Mouse (Mus musculus) liver, embryonic 11.5 days (tissue): ENCODE measurements around the gene Bnipl. TPM values are rescaled to one million over a fixed set of nuclear protein-coding genes. Genes with fewer than 3 reads are reported as not detected.
"Not testable (repeated sequence)": the region's sequence is repeated elsewhere in the genome, so short reads cannot be mapped to it uniquely, and the experiment has no call there.

ENCODE experiments used
- ATAC-seq: fragments of 200-750 bp; cut with Nextera tagmentation; replicated peaks from 2 replicates; pipeline ENCODE4 v1.8.0; 2017; ENCODE audit warnings: moderate number of reproducible peaks, mild to moderate bottlenecking, moderate TSS enrichment, moderate library complexity; ENCODE audit not compliant: low FRiP score
- DNase-seq: peaks from one replicate; pipeline ENCODE4 v3.0.0-alpha.2; 2017; ENCODE audit warnings: low spot score
- H3K27ac ChIP-seq: fragments of 300-500 bp; sonication (generic); 2 replicates; pipeline ENCODE4 v1.5.1; 2014; ENCODE audit warnings: mild to moderate bottlenecking, low read depth, low read length, control low read depth
- H3K27me3 ChIP-seq: fragments of 300-500 bp; sonication (generic); replicated peaks from 2 replicates; pipeline ENCODE4 v1.6.1; 2014; ENCODE audit warnings: low read length, mixed read lengths; ENCODE audit not compliant: control insufficient read depth, insufficient read depth
- H3K36me3 ChIP-seq: fragments of 300-500 bp; sonication (generic); 2 replicates; pipeline ENCODE4 v1.6.1; 2014; ENCODE audit warnings: mild to moderate bottlenecking, low read length, moderate library complexity, mixed read lengths; ENCODE audit not compliant: control insufficient read depth, insufficient read depth
- H3K4me1 ChIP-seq: fragments of 300-500 bp; sonication (generic); replicated peaks from 2 replicates; pipeline ENCODE4 v1.6.1; 2014; ENCODE audit warnings: low read length, mixed read lengths; ENCODE audit not compliant: control insufficient read depth, insufficient read depth
- H3K4me2 ChIP-seq: fragments of 300-500 bp; sonication (generic); 2 replicates; pipeline ENCODE4 v1.6.1; 2014; ENCODE audit warnings: mild to moderate bottlenecking, control low read depth, moderate library complexity
- H3K4me3 ChIP-seq: fragments of 300-500 bp; sonication (generic); 2 replicates; pipeline ENCODE4 v1.5.1; 2014; ENCODE audit warnings: low read depth, low read length, control low read depth
- H3K9ac ChIP-seq: fragments of 300-500 bp; sonication (generic); 2 replicates; pipeline ENCODE4 v1.6.1; 2014; ENCODE audit warnings: low read depth, low read length, control low read depth
- H3K9me3 ChIP-seq: fragments of 300-500 bp; sonication (generic); 2 replicates; pipeline ENCODE4 v1.6.1; 2016; ENCODE audit warnings: low read length, inconsistent platforms, mixed read lengths; ENCODE audit not compliant: control insufficient read depth
- WGBS: fragments of 180-500 bp; shearing (Covaris S2); extraction: QIAGEN DNeasy Blood & Tissue Kit; methylation state at CpG from one replicate; pipeline ENCODE4 v1.1.7; 2014; 5-methylcytosine and 5-hydroxymethylcytosine counted together
- polyA plus RNA-seq: library from polyadenylated mRNA; unstranded; fragments of >200 nt; fragmentation: Nextera tagmentation; extraction: Ambion mirVana; gene quantifications from 2 replicates; pipeline ENCODE4 v1.2.1, GENCODE M21; 2014

Gene Bnipl
- polyA plus RNA-seq, 1 experiment from 2014 or later: 0.08 TPM

DNA sequence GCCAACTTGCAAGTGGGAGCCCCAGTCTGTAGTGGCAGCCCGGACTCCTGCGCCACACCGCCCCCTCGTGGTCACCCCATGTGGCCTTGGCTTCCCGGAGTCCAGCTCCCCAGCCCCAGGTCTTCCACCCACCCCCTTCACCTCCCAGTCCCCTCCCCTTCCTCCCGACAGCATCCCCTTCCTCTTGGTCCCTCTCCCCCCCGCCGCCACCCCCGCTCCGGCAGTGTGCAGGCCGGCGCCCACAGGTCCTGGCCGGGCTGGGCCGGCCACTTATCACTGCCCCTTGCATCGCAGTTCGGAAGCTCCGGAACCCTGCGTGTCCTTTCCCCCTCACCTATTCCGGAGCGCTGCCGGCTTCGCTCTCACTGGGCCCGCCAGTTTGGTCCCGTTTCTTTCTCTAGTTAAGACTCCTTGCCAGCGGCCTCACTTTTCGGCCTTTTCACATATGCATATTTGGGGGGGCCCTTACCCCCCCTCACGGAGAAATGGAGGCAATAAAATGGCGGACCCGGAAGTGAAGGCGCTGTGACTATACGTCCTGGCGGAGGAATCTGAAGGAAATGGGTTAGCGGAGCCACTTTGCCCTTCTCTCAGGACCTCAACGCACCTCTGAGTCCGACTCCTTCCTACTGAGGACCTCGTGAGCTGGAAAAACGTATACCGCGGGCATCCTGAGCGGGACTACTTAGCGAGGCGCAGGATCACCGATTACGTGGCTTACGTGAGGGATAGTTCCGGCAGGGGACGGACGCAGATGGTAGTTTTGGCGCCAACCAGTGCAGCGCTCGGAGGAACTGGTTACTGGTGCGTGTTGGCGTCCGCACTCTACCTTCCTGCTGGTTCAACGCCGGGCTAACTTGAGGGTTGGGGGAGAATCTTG, 33.5 kb downstream of the Bnipl start, which contains the start of gene Gabpb2:
Gene Gabpb2 (minus strand): TSS at position 662 of the 880 bp plus-strand sequence.
- peak within 1 kb of the TSS; percentile 96 for H3K27ac ChIP-seq
- ATAC-seq (peak; percentile 86), DNase-seq (peak; percentile 96)
- peaks cover 15% of the 10 kb centered on the region for H3K36me3 ChIP-seq
- no peaks in the 10 kb centered on the region for H3K27me3 ChIP-seq
- peaks cover 6% of the 10 kb centered on the region for H3K4me1 ChIP-seq
- H3K4me3 ChIP-seq: peak within 1 kb of the TSS; percentile 77
- H3K9me3 ChIP-seq: no peaks in the 10 kb centered on the region
- WGBS: under 1% methylated on average over 56 of the region's 56 CpGs
- H3K4me2 ChIP-seq: peak within 1 kb of the TSS; percentile 73
- H3K9ac ChIP-seq: peak within 1 kb of the TSS; percentile 94

DNA sequence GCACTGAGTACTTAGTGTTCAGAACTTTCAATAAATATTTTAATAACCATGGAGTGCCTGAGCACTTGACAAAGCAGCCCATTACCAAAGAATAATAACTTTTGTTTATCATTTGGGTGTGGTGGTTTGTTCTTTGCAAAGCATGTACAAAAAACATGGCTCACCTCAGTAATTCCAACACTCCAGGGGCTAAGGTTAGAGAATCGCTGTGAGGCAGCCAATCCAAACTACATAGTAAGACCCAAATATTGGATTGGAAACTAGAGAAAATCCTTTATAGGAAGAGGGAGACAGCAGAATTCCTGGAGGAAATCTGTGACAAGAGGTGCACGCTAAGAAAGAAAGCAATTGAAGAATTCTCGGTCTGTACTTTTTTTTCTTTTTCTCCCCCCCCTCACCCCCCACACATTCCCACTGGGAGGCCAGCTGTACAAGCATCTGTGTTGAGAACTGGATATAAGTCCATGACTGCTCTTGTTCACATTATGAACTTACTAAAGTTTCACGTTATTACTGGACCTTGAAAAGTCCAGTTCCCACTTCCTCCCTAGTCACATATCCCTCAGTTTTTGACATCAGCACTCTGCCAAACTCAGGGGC, 34.2 kb downstream of the Bnipl start:
- Histone ChIP-seq H3K27ac (peak overlapping the region; percentile 96), H3K9ac (peak overlapping the region; percentile 94), H3K36me3 (peaks cover 15% of the 10 kb centered on the region), H3K27me3 (no peaks in the 10 kb centered on the region), H3K4me2 (peak overlapping the region; percentile 73), H3K4me1 (peaks cover 6% of the 10 kb centered on the region), H3K9me3 (no peaks in the 10 kb centered on the region), H3K4me3 (peak overlapping the region; percentile 77)
- ATAC-seq (no peak; the same call in 1 of the 2 replicates), DNase-seq (no peak)
- WGBS: 26% methylated on average over 4 of the region's 4 CpGs

DNA sequence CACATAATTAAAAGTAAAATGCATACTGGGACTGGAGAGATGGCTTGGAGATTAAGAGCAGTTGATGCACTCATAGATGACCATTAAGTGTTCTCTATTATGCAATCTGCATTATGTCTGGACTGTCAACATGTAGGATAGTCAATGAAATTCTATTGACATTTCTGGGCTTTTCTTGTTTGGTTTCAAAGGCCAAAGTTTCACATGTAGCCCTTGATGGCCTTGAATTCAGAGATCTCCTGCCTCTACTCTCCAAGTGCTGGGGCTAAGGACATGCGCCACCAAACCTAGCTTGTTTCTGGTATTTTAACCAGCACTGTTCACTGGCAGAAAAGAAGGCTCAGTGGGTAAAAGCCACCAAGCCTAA, 37.4 kb downstream of the Bnipl start:
- no peaks in the 10 kb centered on the region for H3K9me3 ChIP-seq
- no peak overlapping the region for H3K4me2 ChIP-seq
- H3K36me3 ChIP-seq: peaks cover 5% of the 10 kb centered on the region; the same call in 1 of the 2 replicates
- WGBS: 97% methylated on average over 1 of the region's 1 CpGs
- no peak overlapping the region for H3K9ac ChIP-seq
- peaks cover 6% of the 10 kb centered on the region for H3K4me1 ChIP-seq
- no peaks in the 10 kb centered on the region for H3K27me3 ChIP-seq
- no peak for DNase-seq
- peak overlapping the region; percentile 4; the same call in 1 of the 2 replicates for H3K27ac ChIP-seq
- no peak for ATAC-seq
- no peak overlapping the region for H3K4me3 ChIP-seq

DNA sequence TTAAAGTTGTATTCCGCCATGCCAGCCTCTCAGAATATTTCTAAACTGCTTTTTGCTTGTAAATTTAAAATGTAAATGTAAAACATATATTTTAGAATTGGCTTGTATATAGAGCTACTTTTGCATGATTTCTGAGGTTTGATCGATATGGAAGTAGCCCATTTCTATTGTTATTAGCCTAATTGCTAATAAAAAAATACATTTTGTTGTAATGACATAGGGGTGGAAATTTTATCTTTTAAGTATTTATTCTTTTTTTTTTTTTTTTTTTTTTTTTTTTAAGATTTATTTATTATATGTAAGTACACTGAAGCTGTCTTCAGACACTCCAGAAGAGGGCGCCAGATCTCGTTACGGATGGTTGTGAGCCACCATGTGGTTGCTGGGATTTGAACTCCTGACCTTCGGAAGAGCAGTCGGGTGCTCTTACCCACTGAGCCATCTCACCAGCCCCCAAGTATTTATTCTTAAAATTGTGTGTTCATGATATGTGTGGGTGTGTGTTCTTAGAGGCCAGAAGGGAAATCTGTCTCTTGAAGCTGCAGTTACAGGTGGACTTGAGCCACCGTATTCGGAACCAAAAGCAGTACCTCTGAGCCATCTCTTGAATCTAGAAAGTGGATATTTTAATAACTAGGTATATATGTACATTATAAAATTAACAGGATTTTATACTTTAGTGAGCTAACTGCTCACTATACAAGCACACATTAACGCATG, 37.9 kb downstream of the Bnipl start:
- not testable (repeated sequence) for H3K9ac ChIP-seq, H3K27ac ChIP-seq, H3K9me3 ChIP-seq, H3K4me3 ChIP-seq, ATAC-seq, H3K36me3 ChIP-seq, H3K27me3 ChIP-seq, H3K4me2 ChIP-seq, DNase-seq, H3K4me1 ChIP-seq
- WGBS: 92% methylated on average over 7 of the region's 10 CpGs

DNA sequence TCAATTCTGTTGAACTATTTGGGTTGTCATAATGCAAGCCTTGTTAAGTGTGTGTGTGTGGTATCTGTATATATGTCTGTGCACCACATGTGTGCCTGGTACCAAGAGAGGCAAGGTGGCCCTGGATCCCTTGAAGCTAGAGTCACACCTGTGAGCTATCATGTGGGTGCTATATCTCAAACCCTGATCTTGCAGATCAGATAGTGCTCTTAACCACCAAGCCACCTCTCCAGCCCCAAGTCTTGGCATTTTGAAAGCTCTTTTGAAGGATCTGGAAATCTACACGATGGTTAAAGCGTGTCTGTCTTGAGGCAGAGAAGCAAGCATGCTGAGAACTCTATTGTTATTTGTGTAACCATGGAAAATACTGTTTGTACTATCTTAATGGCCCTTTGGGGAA, 40.4 kb downstream of the Bnipl start:
- Histone ChIP-seq H3K4me3 (no peak overlapping the region), H3K9me3 (no peaks in the 10 kb centered on the region), H3K4me2 (no peak overlapping the region), H3K27me3 (no peaks in the 10 kb centered on the region), H3K27ac (no peak overlapping the region), H3K9ac (no peak overlapping the region), H3K4me1 (no peaks in the 10 kb centered on the region), H3K36me3 (peaks cover 16% of the 10 kb centered on the region)
- DNase-seq (no peak), ATAC-seq (no peak)
- WGBS: 93% methylated on average over 2 of the region's 2 CpGs

DNA sequence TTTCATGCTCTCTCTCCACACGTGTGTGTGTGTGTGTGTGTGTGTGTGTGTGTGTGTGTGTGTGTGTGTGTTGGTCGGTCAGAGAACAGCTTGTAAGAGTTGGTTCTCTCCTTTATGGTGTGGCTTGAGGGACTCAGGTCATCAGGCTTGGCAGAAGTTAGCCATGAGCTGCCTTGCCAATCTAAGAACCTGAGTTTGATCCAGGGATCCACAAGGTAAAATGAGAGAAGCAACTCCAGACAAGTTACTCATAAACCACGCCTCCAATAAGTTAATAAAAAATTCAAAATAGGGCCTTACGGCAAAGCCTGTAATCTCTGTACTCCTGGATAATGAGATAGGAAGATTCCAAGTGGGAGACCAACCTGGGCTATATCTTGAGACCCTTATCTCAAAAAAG, 42.7 kb downstream of the Bnipl start:
- no peak for ATAC-seq

DNA sequence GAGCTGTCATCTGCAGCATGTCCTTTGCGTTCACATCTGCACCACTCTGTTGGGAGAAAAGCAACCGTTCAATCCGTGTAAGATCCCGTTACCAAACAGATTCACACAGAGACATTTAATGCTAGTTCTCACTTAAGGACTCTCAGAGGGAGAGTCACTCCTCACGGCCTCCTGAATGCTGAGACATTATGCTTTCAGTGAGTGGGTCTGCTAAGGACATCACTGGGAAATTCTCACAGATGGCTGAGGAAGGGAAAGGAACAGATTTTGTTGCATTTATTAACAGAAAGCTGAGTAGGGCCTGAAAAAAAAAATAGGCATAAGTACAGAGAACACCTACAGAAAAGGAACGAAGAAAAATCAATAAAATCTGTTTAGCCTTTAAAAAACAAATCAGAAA, 47.1 kb downstream of the Bnipl start:
- WGBS: 88% methylated on average over 6 of the region's 6 CpGs
- Histone ChIP-seq H3K27ac (no peak overlapping the region), H3K9ac (no peak overlapping the region), H3K4me2 (no peak overlapping the region), H3K9me3 (no peaks in the 10 kb centered on the region), H3K27me3 (no peaks in the 10 kb centered on the region), H3K36me3 (peaks cover 50% of the 10 kb centered on the region), H3K4me3 (no peak overlapping the region), H3K4me1 (no peaks in the 10 kb centered on the region)
- ATAC-seq (no peak), DNase-seq (no peak)

More for the DNA sequence above, 42.7 kb downstream of the Bnipl start:
- no peak for DNase-seq
- H3K4me2 ChIP-seq: no peak overlapping the region
- WGBS: 96% methylated on average over 4 of the region's 4 CpGs
- no peak overlapping the region for H3K4me3 ChIP-seq
- H3K4me1 ChIP-seq: no peaks in the 10 kb centered on the region
- H3K9ac ChIP-seq: no peak overlapping the region
- H3K27me3 ChIP-seq: no peaks in the 10 kb centered on the region
- no peak overlapping the region for H3K27ac ChIP-seq
- peaks cover 23% of the 10 kb centered on the region for H3K36me3 ChIP-seq
- no peaks in the 10 kb centered on the region for H3K9me3 ChIP-seq

DNA sequence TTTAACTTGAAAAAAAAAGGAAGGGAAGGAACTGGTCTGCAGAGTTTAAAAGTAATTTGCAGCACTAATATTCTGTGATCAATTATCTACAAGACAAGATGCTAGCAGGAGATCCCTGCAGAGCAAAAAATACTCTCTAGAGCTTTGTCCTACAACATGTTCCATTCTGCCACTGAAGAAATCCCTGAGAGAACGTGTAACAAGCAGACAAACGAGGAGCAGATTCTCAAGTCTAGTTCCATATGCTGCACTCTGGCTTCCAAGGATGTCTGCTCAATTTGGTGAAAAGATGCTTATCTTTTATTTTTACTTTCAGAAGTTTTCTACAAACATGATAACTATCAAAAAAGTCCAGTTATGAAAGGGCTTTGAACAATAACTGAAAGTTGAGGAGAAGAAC, 50.4 kb downstream of the Bnipl start:
- DNase-seq (no peak), ATAC-seq (no peak)
- H3K36me3 ChIP-seq: peaks cover 51% of the 10 kb centered on the region
- WGBS: 88% methylated on average over 2 of the region's 2 CpGs
- H3K4me1 ChIP-seq: no peaks in the 10 kb centered on the region
- H3K9me3 ChIP-seq: no peaks in the 10 kb centered on the region
- no peak overlapping the region for H3K9ac ChIP-seq
- no peak overlapping the region for H3K4me2 ChIP-seq
- no peak overlapping the region for H3K27ac ChIP-seq
- no peaks in the 10 kb centered on the region for H3K27me3 ChIP-seq
- H3K4me3 ChIP-seq: no peak overlapping the region
